Mouse (Mus musculus) neural tube, embryonic 15.5 days (tissue): ENCODE data around the gene Ecm1. TPM values are rescaled to one million over a fixed set of nuclear protein-coding genes. Genes with fewer than 3 reads are reported as not detected.

Experiments
- ATAC-seq: fragments of 200-750 bp; cut with Nextera tagmentation; 2 replicates; pipeline ENCODE4 v1.8.0; 2017; ENCODE audit warnings: mild to moderate bottlenecking, moderate TSS enrichment, moderate library complexity; ENCODE audit not compliant: low FRiP score
- H3K27ac ChIP-seq: fragments of 300-500 bp; sonication (generic); replicated peaks from 2 replicates; pipeline ENCODE4 v1.5.1; 2015; ENCODE audit warnings: mild to moderate bottlenecking, inconsistent platforms
- H3K27me3 ChIP-seq: fragments of 300-500 bp; sonication (generic); replicated peaks from 2 replicates; pipeline ENCODE4 v1.6.1; 2015; ENCODE audit warnings: inconsistent platforms
- H3K36me3 ChIP-seq: fragments of 300-500 bp; sonication (generic); 2 replicates; pipeline ENCODE4 v1.6.1; 2015; ENCODE audit warnings: inconsistent platforms
- H3K4me1 ChIP-seq: fragments of 300-500 bp; sonication (generic); 2 replicates; pipeline ENCODE4 v1.6.1; 2015; ENCODE audit warnings: inconsistent platforms
- H3K4me2 ChIP-seq: fragments of 300-500 bp; sonication (generic); 2 replicates; pipeline ENCODE4 v1.6.1; 2015; ENCODE audit warnings: inconsistent platforms, mild to moderate bottlenecking, moderate library complexity
- H3K4me3 ChIP-seq: fragments of 300-500 bp; sonication (generic); replicated peaks from 2 replicates; pipeline ENCODE4 v1.5.1; 2015; ENCODE audit warnings: mild to moderate bottlenecking, inconsistent platforms
- H3K9ac ChIP-seq: fragments of 300-500 bp; sonication (generic); replicated peaks from 2 replicates; pipeline ENCODE4 v1.6.1; 2015; ENCODE audit warnings: mild to moderate bottlenecking, inconsistent platforms
- H3K9me3 ChIP-seq: fragments of 300-500 bp; sonication (generic); replicated peaks from 2 replicates; pipeline ENCODE4 v1.6.1; 2016; ENCODE audit warnings: inconsistent platforms
- WGBS: fragments of 180-500 bp; shearing (Covaris S2); methylation state at CpG from one replicate; pipeline ENCODE4 v1.1.7; 2015; ENCODE audit warnings: mixed read lengths; 5-methylcytosine and 5-hydroxymethylcytosine counted together
- polyA plus RNA-seq: library from polyadenylated mRNA; unstranded; fragments of >200 nt; fragmentation: Nextera tagmentation; extraction: Ambion mirVana; gene quantifications from 2 replicates; pipeline ENCODE4 v1.2.1, GENCODE M21; 2015

Ecm1 gene
- 11.6 and 11.8 TPM in 2 replicates for polyA plus RNA-seq

DNA sequence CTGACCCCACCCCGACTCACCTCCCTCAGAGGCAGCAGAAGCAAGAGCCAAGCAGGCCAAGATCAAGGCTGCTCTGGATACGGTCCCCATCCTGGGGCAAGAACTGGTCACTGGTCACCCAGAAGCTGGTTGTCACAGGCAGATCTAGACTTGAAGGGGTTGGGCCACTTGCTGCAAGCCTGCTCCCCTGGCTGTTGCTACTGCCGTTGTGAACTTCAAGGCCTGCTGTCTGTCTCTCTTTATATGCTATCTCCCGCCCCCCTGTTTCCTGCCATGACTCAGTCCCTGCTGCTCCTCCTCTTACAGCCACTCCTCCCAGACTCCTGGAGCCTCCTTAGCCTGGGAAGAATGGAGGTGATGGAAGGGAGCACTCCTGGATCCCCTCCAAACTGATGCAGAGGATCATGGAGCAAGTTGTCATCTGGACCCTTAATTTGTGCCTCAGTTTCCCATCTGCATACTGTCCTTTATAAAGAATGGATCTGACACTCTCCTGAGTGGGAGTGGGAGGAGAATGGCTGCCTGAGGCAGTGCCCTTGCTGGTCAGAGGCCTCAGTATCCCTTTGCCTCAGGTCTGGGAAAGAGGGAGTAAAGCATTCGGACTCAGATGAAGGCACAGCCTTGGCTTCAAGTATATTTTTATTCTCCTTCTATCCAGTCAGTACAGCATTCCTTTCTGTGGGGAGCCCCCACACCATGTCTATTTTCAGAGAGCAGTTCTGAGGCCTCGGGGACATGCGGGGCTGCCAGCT is at the start of gene Ecm1:
TSS of gene Ecm1 (minus strand) at position 217 of the 752 bp plus-strand sequence.
- Histone ChIP-seq H3K9me3 (no peaks in the 10 kb centered on the region), H3K4me1 (no peaks in the 10 kb centered on the region), H3K27me3 (no peaks in the 10 kb centered on the region), H3K27ac (no peak within 1 kb of the TSS), H3K9ac (no peak within 1 kb of the TSS), H3K36me3 (peaks cover 68% of the 10 kb centered on the region), H3K4me3 (no peak within 1 kb of the TSS), H3K4me2 (no peak within 1 kb of the TSS)
- ATAC-seq = no peak
- 76% methylated on average over 7 of the region's 7 CpGs for WGBS

DNA sequence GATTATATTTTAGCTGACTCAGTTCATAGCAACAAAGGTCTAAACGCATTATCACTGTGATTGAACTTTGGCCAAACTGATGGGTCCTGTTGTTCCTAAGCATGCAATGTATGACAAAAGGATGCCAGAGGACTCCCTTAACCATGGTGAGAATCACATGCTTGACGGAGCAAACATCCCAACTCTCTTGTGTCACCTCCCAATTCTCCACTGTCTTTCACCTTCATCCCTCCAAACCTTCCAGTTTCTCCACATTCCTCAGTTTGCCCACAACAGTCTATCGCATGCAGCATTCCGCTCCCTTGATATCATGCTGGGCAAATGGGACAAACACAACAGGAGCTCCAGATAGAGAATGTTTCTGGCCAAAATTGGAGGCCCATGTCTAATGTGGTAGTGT is 46.1 kb upstream of the Ecm1 start:
- ATAC-seq = no peak
- no peak overlapping the region for H3K9ac ChIP-seq
- peaks cover 55% of the 10 kb centered on the region for H3K36me3 ChIP-seq
- H3K27ac ChIP-seq = no peak overlapping the region
- no peaks in the 10 kb centered on the region for H3K27me3 ChIP-seq
- no peak overlapping the region for H3K4me3 ChIP-seq
- 93% methylated on average over 4 of the region's 4 CpGs for WGBS
- H3K4me1 ChIP-seq = no peaks in the 10 kb centered on the region
- H3K9me3 ChIP-seq = no peaks in the 10 kb centered on the region
- H3K4me2 ChIP-seq = no peak overlapping the region

GRCm38 (mm10) chr3:95771985-95772384 is 32.6 kb upstream of the Ecm1 start:
- H3K9me3 ChIP-seq = no peaks in the 10 kb centered on the region
- peaks cover 55% of the 10 kb centered on the region for H3K36me3 ChIP-seq
- no peaks in the 10 kb centered on the region for H3K4me1 ChIP-seq
- H3K4me2 ChIP-seq = no peak overlapping the region
- no peak overlapping the region for H3K27ac ChIP-seq
- ATAC-seq = no peak
- H3K4me3 ChIP-seq = no peak overlapping the region
- H3K9ac ChIP-seq = no peak overlapping the region
- no peaks in the 10 kb centered on the region for H3K27me3 ChIP-seq

GRCm38 (mm10) chr3:95765534-95765933 is 26.2 kb upstream of the Ecm1 start:
- no peak for ATAC-seq
- no peak overlapping the region for H3K4me3 ChIP-seq
- no peaks in the 10 kb centered on the region for H3K9me3 ChIP-seq
- H3K9ac ChIP-seq = no peak overlapping the region
- WGBS = 94% methylated on average over 10 of the region's 10 CpGs
- no peaks in the 10 kb centered on the region for H3K27me3 ChIP-seq
- no peak overlapping the region for H3K27ac ChIP-seq
- H3K36me3 ChIP-seq = peaks cover 60% of the 10 kb centered on the region
- no peaks in the 10 kb centered on the region for H3K4me1 ChIP-seq
- no peak overlapping the region for H3K4me2 ChIP-seq

DNA sequence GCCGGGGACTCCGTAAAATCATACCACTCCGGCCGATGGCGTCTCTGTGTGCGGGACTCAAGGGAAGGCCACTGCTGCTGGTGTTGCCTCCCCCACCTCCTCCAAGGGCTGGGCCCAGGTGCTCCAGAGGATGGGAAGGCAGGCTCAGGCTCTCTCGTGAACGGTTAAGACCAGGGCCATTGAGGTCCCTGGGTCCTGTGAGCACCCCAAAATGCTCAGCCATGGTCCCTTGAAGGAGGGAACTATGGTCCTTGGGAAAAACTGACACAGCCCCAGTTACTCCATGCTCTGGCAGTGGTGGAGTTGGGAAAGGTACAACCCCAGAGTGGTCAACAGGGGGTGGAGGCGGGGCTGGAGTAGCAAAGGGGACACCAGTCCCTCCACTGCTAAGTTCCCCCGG is 24.4 kb upstream of the Ecm1 start:
- H3K9me3 ChIP-seq = no peaks in the 10 kb centered on the region
- H3K4me2 ChIP-seq = no peak overlapping the region
- 79% methylated on average over 10 of the region's 10 CpGs for WGBS
- no peaks in the 10 kb centered on the region for H3K27me3 ChIP-seq
- no peak overlapping the region for H3K27ac ChIP-seq
- H3K4me3 ChIP-seq = no peak overlapping the region
- no peak for ATAC-seq
- no peak overlapping the region for H3K9ac ChIP-seq
- no peaks in the 10 kb centered on the region for H3K4me1 ChIP-seq
- H3K36me3 ChIP-seq = peaks cover 52% of the 10 kb centered on the region

GRCm38 (mm10) chr3:95762961-95763360 is 23.6 kb upstream of the Ecm1 start:
- no peaks in the 10 kb centered on the region for H3K4me1 ChIP-seq
- H3K36me3 ChIP-seq = peaks cover 44% of the 10 kb centered on the region
- no peak overlapping the region for H3K4me2 ChIP-seq
- no peaks in the 10 kb centered on the region for H3K9me3 ChIP-seq
- H3K4me3 ChIP-seq = no peak overlapping the region
- no peaks in the 10 kb centered on the region for H3K27me3 ChIP-seq
- ATAC-seq = no peak
- no peak overlapping the region for H3K9ac ChIP-seq
- no peak overlapping the region for H3K27ac ChIP-seq
- WGBS = 51% methylated on average over 6 of the region's 6 CpGs

DNA sequence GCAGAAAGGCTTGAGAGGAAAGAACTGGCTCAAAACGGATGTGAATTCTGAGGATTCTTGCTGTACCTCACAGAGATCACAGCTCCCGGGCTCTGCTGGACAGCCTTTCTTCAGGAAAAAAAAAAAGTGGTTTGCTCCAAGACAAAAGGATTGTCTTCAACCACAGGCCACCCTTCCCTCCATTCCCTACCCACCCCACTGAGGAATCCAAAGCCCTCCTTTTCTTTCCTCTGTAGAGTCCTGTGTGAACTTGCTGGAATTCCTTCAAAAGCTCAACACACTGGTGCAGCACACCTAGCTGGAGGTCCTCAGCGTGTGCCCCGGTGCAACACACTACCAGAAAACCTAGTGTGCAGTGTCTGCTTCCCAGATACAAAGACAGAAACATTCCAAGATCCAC is 22.4 kb upstream of the Ecm1 start:
- peaks cover 39% of the 10 kb centered on the region for H3K36me3 ChIP-seq
- 87% methylated on average over 4 of the region's 4 CpGs for WGBS
- no peak overlapping the region for H3K4me3 ChIP-seq
- no peak for ATAC-seq
- no peaks in the 10 kb centered on the region for H3K4me1 ChIP-seq
- no peaks in the 10 kb centered on the region for H3K9me3 ChIP-seq
- no peak overlapping the region for H3K27ac ChIP-seq
- H3K9ac ChIP-seq = no peak overlapping the region
- H3K27me3 ChIP-seq = no peaks in the 10 kb centered on the region
- H3K4me2 ChIP-seq = no peak overlapping the region

DNA sequence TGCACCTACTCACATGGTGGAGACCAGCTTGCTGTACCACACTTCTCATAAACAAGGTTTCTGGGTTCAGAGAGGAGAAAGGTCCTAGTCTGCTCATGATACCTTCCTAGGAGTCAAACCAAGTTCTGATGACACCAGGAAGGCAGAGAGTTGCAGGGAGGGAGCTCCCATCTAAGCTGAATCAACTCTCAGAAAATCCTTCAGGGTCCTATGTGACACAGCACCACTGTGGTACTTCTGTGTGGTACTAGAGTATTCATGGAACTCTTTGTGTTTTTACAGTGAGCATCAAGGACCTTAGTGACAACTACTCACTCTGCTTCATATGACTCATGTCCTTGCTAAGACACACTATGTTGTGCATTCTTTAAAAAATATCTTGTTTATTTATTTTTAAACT is 21.3 kb upstream of the Ecm1 start:
- H3K4me3 ChIP-seq = no peak overlapping the region
- H3K4me2 ChIP-seq = no peak overlapping the region
- H3K9me3 ChIP-seq = no peaks in the 10 kb centered on the region
- no peaks in the 10 kb centered on the region for H3K27me3 ChIP-seq
- no peak overlapping the region for H3K9ac ChIP-seq
- no peak overlapping the region for H3K27ac ChIP-seq
- ATAC-seq = no peak
- H3K36me3 ChIP-seq = peaks cover 28% of the 10 kb centered on the region
- no peaks in the 10 kb centered on the region for H3K4me1 ChIP-seq

- Histone ChIP-seq H3K4me1 (peaks cover 4% of the 10 kb centered on the region), H3K9me3 (no peaks in the 10 kb centered on the region), H3K4me2 (no peak within 1 kb of the TSS), H3K9ac (no peak within 1 kb of the TSS), H3K4me3 (no peak within 1 kb of the TSS), H3K27me3 (no peaks in the 10 kb centered on the region), H3K27ac (no peak within 1 kb of the TSS), H3K36me3 (peaks cover 22% of the 10 kb centered on the region)
- no peak for ATAC-seq
- WGBS = 89% methylated on average over 6 of the region's 6 CpGs
These were observed 20.7 kb upstream of the Ecm1 start, which contains the start of gene Tars2 for GRCm38 (mm10) chr3:95760106-95760505. Gene Tars2 (minus strand): TSS chr3:95760206.

GRCm38 (mm10) chr3:95758467-95759218 is 19.3 kb upstream of the Ecm1 start:
- H3K27ac ChIP-seq = no peak overlapping the region
- no peak overlapping the region for H3K4me3 ChIP-seq
- H3K4me2 ChIP-seq = no peak overlapping the region
- ATAC-seq = no peak
- WGBS = 50% methylated on average over 9 of the region's 9 CpGs
- no peaks in the 10 kb centered on the region for H3K27me3 ChIP-seq
- peaks cover 8% of the 10 kb centered on the region for H3K36me3 ChIP-seq
- H3K9me3 ChIP-seq = no peaks in the 10 kb centered on the region
- H3K9ac ChIP-seq = no peak overlapping the region
- H3K4me1 ChIP-seq = peaks cover 11% of the 10 kb centered on the region

DNA sequence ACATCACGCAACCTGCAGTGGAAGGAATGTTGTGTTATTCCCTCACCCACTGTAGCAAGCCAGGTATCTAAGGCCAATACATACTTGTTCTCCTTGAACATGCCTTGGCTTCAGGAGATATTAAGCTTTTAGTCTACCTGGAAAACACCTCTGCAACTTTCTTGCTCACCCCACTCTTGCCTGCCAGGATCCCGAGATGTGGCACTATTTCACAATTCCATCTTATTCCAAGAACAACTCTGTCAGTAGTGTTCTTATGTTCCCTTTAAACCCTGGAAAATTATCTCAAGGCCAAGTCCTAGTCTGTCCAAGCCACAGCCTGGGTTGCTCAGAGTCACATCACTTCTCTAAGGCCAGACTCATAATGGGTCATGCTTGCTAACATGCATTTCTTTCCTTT is 17.4 kb upstream of the Ecm1 start:
- Histone ChIP-seq H3K9me3 (no peaks in the 10 kb centered on the region), H3K9ac (no peak overlapping the region), H3K27me3 (no peaks in the 10 kb centered on the region), H3K4me2 (no peak overlapping the region), H3K4me3 (no peak overlapping the region), H3K36me3 (peaks cover under 1% of the 10 kb centered on the region; the same call in 1 of the 2 replicates), H3K27ac (no peak overlapping the region), H3K4me1 (peaks cover 12% of the 10 kb centered on the region)
- 88% methylated on average over 2 of the region's 2 CpGs for WGBS
- ATAC-seq = no peak
